Mouse (Mus musculus) embryonic facial prominence, embryonic 12.5 days (tissue): ENCODE results near the gene Pfas. TPM values are rescaled to one million over a fixed set of nuclear protein-coding genes. Genes with fewer than 3 reads are reported as not detected.
"Not testable (repeated sequence)": the region's sequence is repeated elsewhere in the genome, so short reads cannot be mapped to it uniquely, and the experiment has no call there.

Source experiments
- ATAC-seq: fragments of 200-750 bp; cut with Nextera tagmentation; 2 replicates; pipeline ENCODE4 v1.8.0; 2017; ENCODE audit not compliant: insufficient number of reproducible peaks, insufficient read depth, low FRiP score, low TSS enrichment
- H3K27ac ChIP-seq: fragments of 300-500 bp; sonication (generic); 2 replicates; pipeline ENCODE4 v1.5.1; 2016; ENCODE audit warnings: mild to moderate bottlenecking
- H3K27me3 ChIP-seq: fragments of 300-500 bp; sonication (generic); 2 replicates; pipeline ENCODE4 v1.6.1; 2016; ENCODE audit warnings: mild to moderate bottlenecking, moderate library complexity
- H3K36me3 ChIP-seq: fragments of 300-500 bp; sonication (generic); 2 replicates; pipeline ENCODE4 v1.6.1; 2016; ENCODE audit warnings: mild to moderate bottlenecking
- H3K4me1 ChIP-seq: fragments of 300-500 bp; sonication (generic); 2 replicates; pipeline ENCODE4 v1.6.1; 2016
- H3K4me2 ChIP-seq: fragments of 300-500 bp; sonication (generic); replicated peaks from 2 replicates; pipeline ENCODE4 v1.6.1; 2016; ENCODE audit warnings: mild to moderate bottlenecking, moderate library complexity
- H3K4me3 ChIP-seq: fragments of 300-500 bp; sonication (generic); 2 replicates; pipeline ENCODE4 v1.5.1; 2016; ENCODE audit warnings: mild to moderate bottlenecking
- H3K9ac ChIP-seq: fragments of 300-500 bp; sonication (generic); 2 replicates; pipeline ENCODE4 v1.6.1; 2016; ENCODE audit warnings: mild to moderate bottlenecking, moderate library complexity
- H3K9me3 ChIP-seq: fragments of 300-500 bp; sonication (generic); 2 replicates; pipeline ENCODE4 v1.6.1; 2016; ENCODE audit warnings: mild to moderate bottlenecking, moderate library complexity
- WGBS: fragments of 180-500 bp; shearing (Covaris S2); methylation state at CpG from one replicate; pipeline ENCODE4 v1.1.7; 2016; 5-methylcytosine and 5-hydroxymethylcytosine counted together
- polyA plus RNA-seq: library from polyadenylated mRNA; unstranded; fragments of >200 nt; fragmentation: Nextera tagmentation; extraction: Ambion mirVana; gene quantifications from 2 replicates; pipeline ENCODE4 v1.2.1, GENCODE M21; 2016

The Pfas gene
- polyA plus RNA-seq, 1 experiment from 2014 or later, result 44.0 TPM

GRCm38 (mm10) chr11:68987365-68987882 lies 20.8 kb downstream of the Pfas start:
- Histone ChIP-seq H3K4me1 (no peaks in the 10 kb centered on the region), H3K9me3 (no peaks in the 10 kb centered on the region), H3K36me3 (peaks cover 60% of the 10 kb centered on the region), H3K27ac (no peak overlapping the region), H3K4me2 (no peak overlapping the region), H3K9ac (no peak overlapping the region), H3K4me3 (no peak overlapping the region), H3K27me3 (no peaks in the 10 kb centered on the region)
- no peak for ATAC-seq
- 91% methylated on average over 11 of the region's 11 CpGs for WGBS

GRCm38 (mm10) chr11:68982639-68983369 lies 25.5 kb downstream of the Pfas start:
- peaks cover 18% of the 10 kb centered on the region for H3K36me3 ChIP-seq
- H3K4me3 ChIP-seq, result no peak overlapping the region
- no peak overlapping the region for H3K27ac ChIP-seq
- no peak overlapping the region for H3K4me2 ChIP-seq
- ATAC-seq, result 0 out of 2 replicates have a peak, but pooled peaks have one; percentile 35
- no peak overlapping the region for H3K9ac ChIP-seq
- no peaks in the 10 kb centered on the region for H3K27me3 ChIP-seq
- 27% methylated on average over 4 of the region's 4 CpGs for WGBS
- no peaks in the 10 kb centered on the region for H3K4me1 ChIP-seq
- H3K9me3 ChIP-seq, result no peaks in the 10 kb centered on the region

- H3K4me2 ChIP-seq, result no peak overlapping the region
- H3K4me3 ChIP-seq, result no peak overlapping the region
- H3K27me3 ChIP-seq, result no peaks in the 10 kb centered on the region
- H3K9me3 ChIP-seq, result no peaks in the 10 kb centered on the region
- 59% methylated on average over 3 of the region's 3 CpGs for WGBS
- H3K27ac ChIP-seq, result no peak overlapping the region
- H3K9ac ChIP-seq, result no peak overlapping the region
- ATAC-seq, result no peak
- no peaks in the 10 kb centered on the region for H3K4me1 ChIP-seq
- peaks cover 2% of the 10 kb centered on the region; the same call in 1 of the 2 replicates for H3K36me3 ChIP-seq
These were observed 27.3 kb downstream of the Pfas start for GRCm38 (mm10) chr11:68980919-68981318.

GRCm38 (mm10) chr11:68979320-68979733 lies 28.9 kb downstream of the Pfas start:
- Histone ChIP-seq H3K36me3 (no peaks in the 10 kb centered on the region), H3K4me1 (no peaks in the 10 kb centered on the region), H3K4me2 (no peak overlapping the region), H3K27ac (no peak overlapping the region), H3K9ac (no peak overlapping the region), H3K9me3 (no peaks in the 10 kb centered on the region), H3K27me3 (no peaks in the 10 kb centered on the region), H3K4me3 (no peak overlapping the region)
- no peak for ATAC-seq
- WGBS, result 63% methylated on average over 5 of the region's 5 CpGs

GRCm38 (mm10) chr11:68975601-68976000 lies 32.7 kb downstream of the Pfas start:
- Histone ChIP-seq H3K4me3 (no peak overlapping the region), H3K9me3 (no peaks in the 10 kb centered on the region), H3K27me3 (no peaks in the 10 kb centered on the region), H3K9ac (no peak overlapping the region), H3K36me3 (no peaks in the 10 kb centered on the region), H3K4me1 (peaks cover 7% of the 10 kb centered on the region), H3K4me2 (no peak overlapping the region), H3K27ac (no peak overlapping the region)
- WGBS, result 87% methylated on average over 1 of the region's 1 CpGs
- no peak for ATAC-seq

GRCm38 (mm10) chr11:68975085-68975484 lies 33.2 kb downstream of the Pfas start, which contains the start of gene Rangrf:
Gene Rangrf (minus strand): TSS chr11:68975185.
- no peaks in the 10 kb centered on the region for H3K9me3 ChIP-seq
- peaks cover 7% of the 10 kb centered on the region for H3K4me1 ChIP-seq
- no peak within 1 kb of the TSS for H3K27ac ChIP-seq
- H3K27me3 ChIP-seq, result no peaks in the 10 kb centered on the region
- peak within 1 kb of the TSS; percentile 64 for H3K4me2 ChIP-seq
- 83% methylated on average over 7 of the region's 7 CpGs for WGBS
- H3K36me3 ChIP-seq, result no peaks in the 10 kb centered on the region
- H3K9ac ChIP-seq, result peak within 1 kb of the TSS; percentile 40; the same call in 1 of the 2 replicates
- ATAC-seq, result no peak
- H3K4me3 ChIP-seq, result peak within 1 kb of the TSS; percentile 43

- ATAC-seq, result no peak
- Histone ChIP-seq H3K36me3 (no peaks in the 10 kb centered on the region), H3K4me1 (peaks cover 7% of the 10 kb centered on the region), H3K27me3 (no peaks in the 10 kb centered on the region), H3K9ac (peak overlapping the region; percentile 40; the same call in 1 of the 2 replicates), H3K9me3 (no peaks in the 10 kb centered on the region), H3K4me2 (peak overlapping the region; percentile 64), H3K27ac (no peak overlapping the region), H3K4me3 (peak overlapping the region; percentile 43)
- 29% methylated on average over 6 of the region's 6 CpGs for WGBS
These were observed 34.2 kb downstream of the Pfas start for GRCm38 (mm10) chr11:68974059-68974450.

- Histone ChIP-seq H3K9ac (peak overlapping the region; percentile 40; the same call in 1 of the 2 replicates), H3K4me3 (peak overlapping the region; percentile 43), H3K4me2 (peak overlapping the region; percentile 64)
- H3K36me3 ChIP-seq, H3K27ac ChIP-seq, H3K27me3 ChIP-seq, H3K9me3 ChIP-seq, H3K4me1 ChIP-seq: not testable (repeated sequence)
- ATAC-seq, result peak; percentile 83
- WGBS, result under 1% methylated on average over 38 of the region's 38 CpGs
These were observed 34.8 kb downstream of the Pfas start for GRCm38 (mm10) chr11:68973250-68974058.

GRCm38 (mm10) chr11:68970232-68970631 lies 38.0 kb downstream of the Pfas start:
- H3K27me3 ChIP-seq, result no peaks in the 10 kb centered on the region
- H3K9ac ChIP-seq, result no peak overlapping the region
- H3K4me1 ChIP-seq, result peaks cover 17% of the 10 kb centered on the region
- ATAC-seq, result no peak
- no peak overlapping the region for H3K27ac ChIP-seq
- no peak overlapping the region for H3K4me2 ChIP-seq
- 82% methylated on average over 4 of the region's 4 CpGs for WGBS
- H3K9me3 ChIP-seq, result no peaks in the 10 kb centered on the region
- H3K4me3 ChIP-seq, result no peak overlapping the region
- no peaks in the 10 kb centered on the region for H3K36me3 ChIP-seq

- Histone ChIP-seq H3K4me1 (peaks cover 14% of the 10 kb centered on the region), H3K36me3 (no peaks in the 10 kb centered on the region), H3K4me2 (peak overlapping the region; percentile 91; the same call in 1 of the 2 replicates), H3K4me3 (peak overlapping the region; percentile 53; the same call in 1 of the 2 replicates), H3K9me3 (no peaks in the 10 kb centered on the region), H3K27me3 (no peaks in the 10 kb centered on the region), H3K27ac (no peak overlapping the region), H3K9ac (no peak overlapping the region)
- no peak for ATAC-seq
- WGBS, result 87% methylated on average over 11 of the region's 11 CpGs
These were observed 39.5 kb downstream of the Pfas start for GRCm38 (mm10) chr11:68968752-68969151.

- H3K9ac ChIP-seq, result peak within 1 kb of the TSS; percentile 63
- H3K27ac ChIP-seq, result no peak within 1 kb of the TSS
- H3K4me3 ChIP-seq, result peak within 1 kb of the TSS; percentile 53
- peaks cover 10% of the 10 kb centered on the region; the same call in 1 of the 2 replicates for H3K4me1 ChIP-seq
- ATAC-seq, result peak; percentile 96
- no peaks in the 10 kb centered on the region for H3K27me3 ChIP-seq
- under 1% methylated on average over 50 of the region's 50 CpGs for WGBS
- no peaks in the 10 kb centered on the region for H3K9me3 ChIP-seq
- peak within 1 kb of the TSS; percentile 91 for H3K4me2 ChIP-seq
- no peaks in the 10 kb centered on the region for H3K36me3 ChIP-seq
These were observed 40.6 kb downstream of the Pfas start, which contains the start of gene Slc25a35 for GRCm38 (mm10) chr11:68967337-68968282. Gene Slc25a35 (plus strand): TSS chr11:68968131.
